Mouse (Mus musculus) testis, adult 2 months (tissue): ENCODE results near the gene Gm3646. TPM values are rescaled to one million over a fixed set of nuclear protein-coding genes. Genes with fewer than 3 reads are reported as not detected.

ENCODE experiments used
- H3K27ac ChIP-seq: fragments of 200-500 bp; 2 replicates; pipeline ENCODE4 v1.5.1; 2012; ENCODE audit warnings: low read depth, low read length; ENCODE audit not compliant: control insufficient read depth, insufficient read depth
- H3K27me3 ChIP-seq: fragments of 200-500 bp; 2 replicates; pipeline ENCODE4 v1.6.1; 2012; ENCODE audit warnings: mild to moderate bottlenecking, low read length, moderate library complexity; ENCODE audit not compliant: control insufficient read depth, insufficient read depth
- H3K36me3 ChIP-seq: fragments of 200-500 bp; 2 replicates; pipeline ENCODE4 v1.6.1; 2012; ENCODE audit warnings: mild to moderate bottlenecking, low read length; ENCODE audit not compliant: control insufficient read depth, insufficient read depth
- H3K4me1 ChIP-seq: fragments of 200-500 bp; 2 replicates; pipeline ENCODE4 v1.6.1; 2012; ENCODE audit warnings: low read length; ENCODE audit not compliant: control insufficient read depth, insufficient read depth
- H3K4me3 ChIP-seq: fragments of 200-500 bp; 2 replicates; pipeline ENCODE4 v1.5.1; 2012; ENCODE audit warnings: low read depth, mild to moderate bottlenecking, low read length, moderate library complexity, mixed read lengths; ENCODE audit not compliant: control insufficient read depth
- CTCF ChIP-seq: fragments of 200-500 bp; IDR thresholded peaks from 2 replicates; pipeline ENCODE4 v1.5.1; 2012; ENCODE audit warnings: low read depth, mild to moderate bottlenecking, inconsistent platforms, low read length, moderate library complexity; ENCODE audit not compliant: control insufficient read depth, insufficient read depth, insufficient replicate concordance
- POLR2A ChIP-seq: fragments of 200-500 bp; IDR thresholded peaks from 2 replicates; pipeline ENCODE4 v1.6.1; 2012; ENCODE audit warnings: low read depth, mild to moderate bottlenecking, inconsistent platforms, low read length, moderate library complexity; ENCODE audit not compliant: control insufficient read depth
- polyA plus RNA-seq: library from polyadenylated mRNA; depleted of rRNA; stranded (reverse); fragments of >200 nt; gene quantifications from 2 replicates; pipeline ENCODE4 v1.2.3, GENCODE M21; 2012

Gm3646 gene
- polyA plus RNA-seq, 1 experiment = not detected

GRCm38 (mm10) chr1:39839217-39839616 lies 34.1 kb upstream of the Gm3646 start:
- Histone ChIP-seq H3K27me3 (no peaks in the 10 kb centered on the region), H3K4me3 (no peak overlapping the region), H3K4me1 (peaks cover 5% of the 10 kb centered on the region), H3K36me3 (no peaks in the 10 kb centered on the region), H3K27ac (no peak overlapping the region)
- TF ChIP-seq POLR2A (no peak), CTCF (no peak)

- Histone ChIP-seq H3K27me3 (no peaks in the 10 kb centered on the region), H3K27ac (no peak overlapping the region), H3K4me1 (peaks cover 5% of the 10 kb centered on the region), H3K4me3 (no peak overlapping the region), H3K36me3 (no peaks in the 10 kb centered on the region)
- TF ChIP-seq CTCF = no peak
- no peak for TF ChIP-seq POLR2A
Observed at GRCm38 (mm10) chr1:39838487-39839169, 33.5 kb upstream of the Gm3646 start.

- TF ChIP-seq CTCF = no peak
- TF ChIP-seq POLR2A = no peak
- no peaks in the 10 kb centered on the region for H3K4me1 ChIP-seq
Observed at GRCm38 (mm10) chr1:39831594-39832039, 26.5 kb upstream of the Gm3646 start.

GRCm38 (mm10) chr1:39830786-39831593 lies 25.9 kb upstream of the Gm3646 start:
- no peak overlapping the region for H3K4me3 ChIP-seq
- no peaks in the 10 kb centered on the region for H3K27me3 ChIP-seq
- no peak overlapping the region for H3K27ac ChIP-seq
- H3K36me3 ChIP-seq = no peaks in the 10 kb centered on the region
- TF ChIP-seq CTCF = no peak
- TF ChIP-seq POLR2A = no peak
- H3K4me1 ChIP-seq = no peaks in the 10 kb centered on the region

More at GRCm38 (mm10) chr1:39831594-39832039, 26.5 kb upstream of the Gm3646 start:
- no peaks in the 10 kb centered on the region for H3K27me3 ChIP-seq
- no peaks in the 10 kb centered on the region for H3K36me3 ChIP-seq
- H3K27ac ChIP-seq = no peak overlapping the region
- no peak overlapping the region for H3K4me3 ChIP-seq

GRCm38 (mm10) chr1:39824902-39825301 lies 19.8 kb upstream of the Gm3646 start:
- Histone ChIP-seq H3K4me1 (no peaks in the 10 kb centered on the region), H3K4me3 (no peak overlapping the region), H3K36me3 (no peaks in the 10 kb centered on the region), H3K27me3 (no peaks in the 10 kb centered on the region), H3K27ac (no peak overlapping the region)
- no peak for TF ChIP-seq POLR2A
- no peak for TF ChIP-seq CTCF

- Histone ChIP-seq H3K4me3 (no peak overlapping the region), H3K27me3 (no peaks in the 10 kb centered on the region), H3K36me3 (no peaks in the 10 kb centered on the region), H3K27ac (no peak overlapping the region), H3K4me1 (no peaks in the 10 kb centered on the region)
- TF ChIP-seq POLR2A = no peak
Observed at GRCm38 (mm10) chr1:39824240-39824639, 19.1 kb upstream of the Gm3646 start.

- TF ChIP-seq POLR2A = no peak
- TF ChIP-seq CTCF = no peak
- Histone ChIP-seq H3K27me3 (no peaks in the 10 kb centered on the region), H3K4me3 (no peak overlapping the region), H3K27ac (no peak overlapping the region), H3K36me3 (no peaks in the 10 kb centered on the region), H3K4me1 (no peaks in the 10 kb centered on the region)
Observed at GRCm38 (mm10) chr1:39819596-39819995, 14.5 kb upstream of the Gm3646 start.
